Mouse (Mus musculus): ENCODE data around the gene Brd2. TPM values are rescaled to one million over a fixed set of nuclear protein-coding genes. Genes with fewer than 3 reads are reported as not detected.

The Brd2 gene
- total and polyA plus RNA-seq, 2 experiments from 2014 or later = 124 to 233 TPM

- Histone ChIP-seq H3K9me3 (ENCODE audit: low read length) (no peaks in the 10 kb centered on the region), H3K4me1 (ENCODE audit: insufficient read depth, low read length) (no peaks in the 10 kb centered on the region; the same call in 1 of the 2 replicates), H3K9ac (replicated peaks; ENCODE audit: low read length, poor library complexity, severe bottlenecking) (no peak overlapping the region), H3K27me3 (ENCODE audit: insufficient read depth, low read length) (no peaks in the 10 kb centered on the region), H3K36me3 (ENCODE audit: insufficient read depth, low read length) (no peaks in the 10 kb centered on the region), H3K4me3 (ENCODE audit: low read depth, low read length) (no peak overlapping the region), H3K4me2 (ENCODE audit: low read depth, low read length, poor library complexity, severe bottlenecking) (0 out of 2 replicates have a peak overlapping the region, but pooled peaks have one; percentile 7), H3K27ac (ENCODE audit: low read depth, low read length) (no peak overlapping the region)
- no peak for TF ChIP-seq CTCF (IDR thresholded peaks at IDR 0.05)
- 11% methylated on average over 5 of the region's 5 CpGs for WGBS
- DNase-seq (ENCODE audit: low spot score) = peak; percentile 86
- ATAC-seq (ENCODE audit: low FRiP score) = peak; percentile 89
These were observed 42.8 kb downstream of the Brd2 start for GRCm38 (mm10) chr17:34079621-34080020.

- 94% methylated on average over 11 of the region's 11 CpGs for WGBS
- no peak for DNase-seq (ENCODE audit: low spot score)
- H3K4me3 ChIP-seq (ENCODE audit: low read depth, low read length) = no peak overlapping the region
- H3K9ac ChIP-seq (replicated peaks; ENCODE audit: low read length, poor library complexity, severe bottlenecking) = no peak overlapping the region
- H3K4me2 ChIP-seq (ENCODE audit: low read depth, low read length, poor library complexity, severe bottlenecking) = no peak overlapping the region
- ATAC-seq (ENCODE audit: low FRiP score) = no peak
- no peaks in the 10 kb centered on the region for H3K9me3 ChIP-seq (ENCODE audit: low read length)
- TF ChIP-seq CTCF (IDR thresholded peaks at IDR 0.05) = no peak
- H3K36me3 ChIP-seq (ENCODE audit: insufficient read depth, low read length) = no peaks in the 10 kb centered on the region
- no peak overlapping the region for H3K27ac ChIP-seq (ENCODE audit: low read depth, low read length)
- no peaks in the 10 kb centered on the region for H3K27me3 ChIP-seq (ENCODE audit: insufficient read depth, low read length)
- H3K4me1 ChIP-seq (ENCODE audit: insufficient read depth, low read length) = no peaks in the 10 kb centered on the region; the same call in 1 of the 2 replicates
These were observed 43.4 kb downstream of the Brd2 start for GRCm38 (mm10) chr17:34079002-34079401.

GRCm38 (mm10) chr17:34078148-34078547 is 44.3 kb downstream of the Brd2 start:
- no peak for DNase-seq (ENCODE audit: low spot score)
- Histone ChIP-seq H3K4me2 (ENCODE audit: low read depth, low read length, poor library complexity, severe bottlenecking) (no peak overlapping the region), H3K9me3 (ENCODE audit: low read length) (no peaks in the 10 kb centered on the region), H3K36me3 (ENCODE audit: insufficient read depth, low read length) (no peaks in the 10 kb centered on the region), H3K27me3 (ENCODE audit: insufficient read depth, low read length) (no peaks in the 10 kb centered on the region), H3K4me1 (ENCODE audit: insufficient read depth, low read length) (no peaks in the 10 kb centered on the region; the same call in 1 of the 2 replicates), H3K27ac (ENCODE audit: low read depth, low read length) (no peak overlapping the region), H3K4me3 (ENCODE audit: low read depth, low read length) (no peak overlapping the region), H3K9ac (replicated peaks; ENCODE audit: low read length, poor library complexity, severe bottlenecking) (no peak overlapping the region)
- no peak for ATAC-seq (ENCODE audit: low FRiP score)
- 60% methylated on average over 4 of the region's 4 CpGs for WGBS
- no peak for TF ChIP-seq CTCF (IDR thresholded peaks at IDR 0.05)

- peak; percentile 86 for TF ChIP-seq CTCF (IDR thresholded peaks at IDR 0.05)
- DNase-seq (ENCODE audit: low spot score) (peak; percentile 89), ATAC-seq (ENCODE audit: low FRiP score) (no peak)
- H3K9ac ChIP-seq (replicated peaks; ENCODE audit: low read length, poor library complexity, severe bottlenecking) = no peak overlapping the region
- H3K27me3 ChIP-seq (ENCODE audit: insufficient read depth, low read length) = no peaks in the 10 kb centered on the region
- H3K36me3 ChIP-seq (ENCODE audit: insufficient read depth, low read length) = no peaks in the 10 kb centered on the region
- no peak overlapping the region for H3K4me3 ChIP-seq (ENCODE audit: low read depth, low read length)
- H3K4me2 ChIP-seq (ENCODE audit: low read depth, low read length, poor library complexity, severe bottlenecking) = no peak overlapping the region
- H3K9me3 ChIP-seq (ENCODE audit: low read length) = no peaks in the 10 kb centered on the region
- H3K27ac ChIP-seq (ENCODE audit: low read depth, low read length) = no peak overlapping the region
- H3K4me1 ChIP-seq (ENCODE audit: insufficient read depth, low read length) = no peaks in the 10 kb centered on the region; the same call in 1 of the 2 replicates
- under 1% methylated on average over 9 of the region's 9 CpGs for WGBS
These were observed 44.9 kb downstream of the Brd2 start for GRCm38 (mm10) chr17:34077549-34077948.

GRCm38 (mm10) chr17:34075271-34075670 is 47.2 kb downstream of the Brd2 start:
- no peaks in the 10 kb centered on the region; the same call in 1 of the 2 replicates for H3K4me1 ChIP-seq (ENCODE audit: insufficient read depth, low read length)
- H3K36me3 ChIP-seq (ENCODE audit: insufficient read depth, low read length) = no peaks in the 10 kb centered on the region
- WGBS = 46% methylated on average over 7 of the region's 7 CpGs
- H3K27me3 ChIP-seq (ENCODE audit: insufficient read depth, low read length) = no peaks in the 10 kb centered on the region
- no peak overlapping the region for H3K9ac ChIP-seq (replicated peaks; ENCODE audit: low read length, poor library complexity, severe bottlenecking)
- no peak overlapping the region for H3K4me2 ChIP-seq (ENCODE audit: low read depth, low read length, poor library complexity, severe bottlenecking)
- TF ChIP-seq CTCF (IDR thresholded peaks at IDR 0.05) = peak; percentile 76
- H3K9me3 ChIP-seq (ENCODE audit: low read length) = no peaks in the 10 kb centered on the region
- no peak overlapping the region for H3K4me3 ChIP-seq (ENCODE audit: low read depth, low read length)
- H3K27ac ChIP-seq (ENCODE audit: low read depth, low read length) = no peak overlapping the region
- ATAC-seq (ENCODE audit: low FRiP score) (no peak), DNase-seq (ENCODE audit: low spot score) (peak; percentile 70)

GRCm38 (mm10) chr17:34072091-34072490 is 50.3 kb downstream of the Brd2 start:
- Histone ChIP-seq H3K9me3 (ENCODE audit: low read length) (no peaks in the 10 kb centered on the region), H3K4me3 (ENCODE audit: low read depth, low read length) (no peak overlapping the region), H3K9ac (replicated peaks; ENCODE audit: low read length, poor library complexity, severe bottlenecking) (no peak overlapping the region), H3K27ac (ENCODE audit: low read depth, low read length) (no peak overlapping the region), H3K27me3 (ENCODE audit: insufficient read depth, low read length) (no peaks in the 10 kb centered on the region), H3K36me3 (ENCODE audit: insufficient read depth, low read length) (no peaks in the 10 kb centered on the region), H3K4me2 (ENCODE audit: low read depth, low read length, poor library complexity, severe bottlenecking) (no peak overlapping the region), H3K4me1 (ENCODE audit: insufficient read depth, low read length) (no peaks in the 10 kb centered on the region; the same call in 1 of the 2 replicates)
- 81% methylated on average over 5 of the region's 5 CpGs for WGBS
- no peak for ATAC-seq (ENCODE audit: low FRiP score)
- no peak for DNase-seq (ENCODE audit: low spot score)
- no peak for TF ChIP-seq CTCF (IDR thresholded peaks at IDR 0.05)

Measured in midbrain, postnatal 0 days (tissue).